Mouse (Mus musculus) heart, postnatal 0 days (tissue): ENCODE measurements around the gene Grk4.

Experiments used
- CTCF ChIP-seq: IDR thresholded peaks from 2 replicates; pipeline ENCODE4 v1.5.1; 2016; ENCODE audit warnings: antibody characterized with exemption, control low read depth, low read depth
- EP300 ChIP-seq: IDR thresholded peaks from 2 replicates; pipeline ENCODE4 v1.6.1; 2016; ENCODE audit warnings: antibody characterized with exemption, low read depth

- peak; percentile 88 for TF ChIP-seq CTCF
- TF ChIP-seq EP300: peak; percentile 85; the same call in 1 of the 2 replicates
Observed at GRCm38 (mm10) chr5:34659686-34660590, at the start of gene Grk4, which contains the start of gene Nop14.
